Mouse (Mus musculus) lung, postnatal 10 days (tissue): ENCODE results near the gene AA467197.

Source experiments
- DNase-seq: peaks from one replicate; pipeline ENCODE4 v3.0.0; 2021

The AA467197 gene

GRCm38 (mm10) chr2:122636686-122637085, at the start of gene AA467197:
Gene AA467197 (plus strand): TSS chr2:122636986.
- no peak for DNase-seq

GRCm38 (mm10) chr2:122587861-122588519, 48.8 kb upstream of the AA467197 start:
- no peak for DNase-seq

- no peak for DNase-seq
Observed at GRCm38 (mm10) chr2:122590351-122590750, 46.4 kb upstream of the AA467197 start.

GRCm38 (mm10) chr2:122591213-122591612, 45.6 kb upstream of the AA467197 start:
- DNase-seq = no peak

GRCm38 (mm10) chr2:122595461-122595860, 41.3 kb upstream of the AA467197 start:
- DNase-seq = no peak

- DNase-seq = no peak
Observed at GRCm38 (mm10) chr2:122599736-122600135, 37.0 kb upstream of the AA467197 start.

- no peak for DNase-seq
Observed at GRCm38 (mm10) chr2:122601354-122601753, 35.4 kb upstream of the AA467197 start.

- DNase-seq = no peak
Observed at GRCm38 (mm10) chr2:122605829-122606228, 31.0 kb upstream of the AA467197 start.

- DNase-seq = no peak
Observed at GRCm38 (mm10) chr2:122608820-122609219, 28.0 kb upstream of the AA467197 start.

- peak; percentile 63 for DNase-seq
Observed at GRCm38 (mm10) chr2:122610746-122611653, 25.8 kb upstream of the AA467197 start, which contains the start of gene Gatm. Gene Gatm (minus strand): TSS chr2:122611303.

- DNase-seq = no peak
Observed at GRCm38 (mm10) chr2:122611654-122611973, 25.2 kb upstream of the AA467197 start.

- no peak for DNase-seq
Observed at GRCm38 (mm10) chr2:122616237-122616636, 20.5 kb upstream of the AA467197 start.

- no peak for DNase-seq
Observed at GRCm38 (mm10) chr2:122617792-122618191, 19.0 kb upstream of the AA467197 start.

- no peak for DNase-seq
Observed at GRCm38 (mm10) chr2:122618719-122619118, 18.1 kb upstream of the AA467197 start.

- DNase-seq = no peak
Observed at GRCm38 (mm10) chr2:122621337-122622110, 15.3 kb upstream of the AA467197 start.

GRCm38 (mm10) chr2:122625930-122626329, 10.9 kb upstream of the AA467197 start:
- DNase-seq = no peak

GRCm38 (mm10) chr2:122628976-122629375, 7.8 kb upstream of the AA467197 start:
- DNase-seq = peak; percentile 92

GRCm38 (mm10) chr2:122629871-122630270, 6.9 kb upstream of the AA467197 start:
- no peak for DNase-seq

GRCm38 (mm10) chr2:122630465-122631225, 6.1 kb upstream of the AA467197 start:
- DNase-seq = peak; percentile 92

- DNase-seq = peak; percentile 47
Observed at GRCm38 (mm10) chr2:122631226-122631801, 5.5 kb upstream of the AA467197 start.

- peak; percentile 74 for DNase-seq
Observed at GRCm38 (mm10) chr2:122637526-122637997, 776 bp downstream of the AA467197 start.

- no peak for DNase-seq
Observed at GRCm38 (mm10) chr2:122638029-122638428, 1.2 kb downstream of the AA467197 start.
